In genomic region chr4:10924140-10924539, GRCm38 (mm10) we compare ENCODE assay signal across 19 mouse cellular contexts. TPM values are rescaled to one million over a fixed set of nuclear protein-coding genes. Genes with fewer than 3 reads are reported as not detected.
A peak's percentile ranks its signal among the peaks of the same experiment; 100 is the strongest.
DNase-seq lines count a peak whose midpoint lies in the region; ATAC-seq and TF ChIP-seq lines count a peak whose summit lies in the region.
"Had no signal": no experiment of that assay in that cellular context is flagged by ENCODE, and none has a peak within 500 bp of the region (broad histone marks: within the 10 kb centered on the region; RNA-seq: fewer than 3 reads in every experiment).

No protein-coding gene starts in this region.

- TF ChIP-seq CTCF in kidney, postnatal 0 days (IDR thresholded peaks at IDR 0.05; ENCODE audit: low read depth), result no peak

- peaks cover 5% of the 10 kb centered on the region for H3K4me1 ChIP-seq in heart, embryonic 10.5 days
- peaks cover 8% of the 10 kb centered on the region for H3K4me1 ChIP-seq in intestine, embryonic 15.5 days (replicated peaks)
- 0 out of 2 replicates have a peak, but pooled peaks cover 2% of the 10 kb centered on the region for H3K4me1 ChIP-seq in kidney, postnatal 0 days (replicated peaks; ENCODE audit: insufficient read depth, low read length)
- H3K4me1 ChIP-seq: embryonic facial prominence, embryonic 12.5 days had no signal

- H3K79me2 ChIP-seq in macrophage (ENCODE audit: inconsistent target), result no peaks in the 10 kb centered on the region

- WGBS in heart, embryonic 10.5 days, result 76% methylated on average over 2 of the region's 2 CpGs
- WGBS in intestine, embryonic 15.5 days, result 68% methylated on average over 2 of the region's 2 CpGs
- 63% methylated on average over 2 of the region's 2 CpGs for WGBS in kidney, postnatal 0 days
- WGBS in macrophage (ENCODE audit: missing documents), result 88% methylated on average over 2 of the region's 2 CpGs

- no peaks in the 10 kb centered on the region for H3K27me3 ChIP-seq in heart, embryonic 10.5 days (ENCODE audit: insufficient read depth, poor library complexity, severe bottlenecking)
- no peaks in the 10 kb centered on the region for H3K27me3 ChIP-seq in intestine, embryonic 15.5 days (replicated peaks)
- no peaks in the 10 kb centered on the region for H3K27me3 ChIP-seq in kidney, postnatal 0 days (ENCODE audit: insufficient read depth, low read length)
- H3K27me3 ChIP-seq: CH12.LX; embryonic facial prominence, embryonic 12.5 days; heart, embryonic 12.5 days had no signal

- no peaks in the 10 kb centered on the region for H3K9me3 ChIP-seq in heart, embryonic 10.5 days
- no peaks in the 10 kb centered on the region for H3K9me3 ChIP-seq in intestine, embryonic 15.5 days
- H3K9me3 ChIP-seq in kidney, postnatal 0 days (replicated peaks; ENCODE audit: low read length), result no peaks in the 10 kb centered on the region
- H3K9me3 ChIP-seq: embryonic facial prominence, embryonic 12.5 days; heart, embryonic 12.5 days had no signal

- DNase-seq in heart, embryonic 10.5 days (ENCODE audit: low spot score), result peak; percentile 58
- DNase-seq in heart, adult 8-10 months (ENCODE audit: low spot score), result no peak
- DNase-seq in kidney, postnatal 0 days (ENCODE audit: low spot score), result peak; percentile 46
- DNase-seq in embryo, embryonic 9.5 days (ENCODE audit: extremely low spot score), result no peak
- DNase-seq in lung, postnatal 4 days, result no peak
- DNase-seq in frontal cortex, postnatal 25 days (ENCODE audit: low spot score in 2 of 2), result no peak
- DNase-seq: cerebellum, adult 11 months; gastrocnemius, postnatal 36 days; heart, postnatal 36 days; left cerebral cortex, postnatal 4 days; lung, adult 2 months; thymus, postnatal 14 days had no signal

- no peaks in the 10 kb centered on the region for H3K36me3 ChIP-seq in heart, embryonic 10.5 days
- no peaks in the 10 kb centered on the region for H3K36me3 ChIP-seq in intestine, embryonic 15.5 days
- no peaks in the 10 kb centered on the region for H3K36me3 ChIP-seq in kidney, postnatal 0 days (ENCODE audit: insufficient read depth, low read length)
- no peaks in the 10 kb centered on the region for H3K36me3 ChIP-seq in macrophage (ENCODE audit: inconsistent target)
- H3K36me3 ChIP-seq: embryonic facial prominence, embryonic 12.5 days; heart, embryonic 12.5 days had no signal

- peak; percentile 94 for ATAC-seq in intestine, embryonic 15.5 days
- ATAC-seq in kidney, postnatal 0 days (replicated peaks; ENCODE audit: low FRiP score, low read depth), result peak; percentile 89
- ATAC-seq: hindbrain, postnatal 0 days; midbrain, embryonic 16.5 days had no signal

- no peak overlapping the region for H3K27ac ChIP-seq in heart, embryonic 10.5 days
- H3K27ac ChIP-seq in intestine, embryonic 15.5 days, result peak overlapping the region; percentile 41; the same call in 1 of the 2 replicates
- peak overlapping the region; percentile 76; the same call in 1 of the 2 replicates for H3K27ac ChIP-seq in kidney, postnatal 0 days
- H3K27ac ChIP-seq in macrophage, result peak overlapping the region; percentile 83
- H3K27ac ChIP-seq: embryonic facial prominence, embryonic 12.5 days; hindbrain, postnatal 0 days had no signal

- no peak overlapping the region for H3K4me2 ChIP-seq in intestine, embryonic 15.5 days (replicated peaks)
- H3K4me2 ChIP-seq in kidney, postnatal 0 days (ENCODE audit: low read length), result no peak overlapping the region
- H3K4me2 ChIP-seq: embryonic facial prominence, embryonic 12.5 days; heart, embryonic 12.5 days had no signal

- no peak overlapping the region for H3K9ac ChIP-seq in intestine, embryonic 15.5 days
- H3K9ac ChIP-seq in kidney, postnatal 0 days (ENCODE audit: low read depth, low read length), result no peak overlapping the region
- H3K9ac ChIP-seq: embryonic facial prominence, embryonic 12.5 days; heart, embryonic 12.5 days had no signal

- H3K4me3 ChIP-seq in heart, embryonic 10.5 days, result no peak overlapping the region
- H3K4me3 ChIP-seq in intestine, embryonic 15.5 days (replicated peaks), result no peak overlapping the region
- no peak overlapping the region for H3K4me3 ChIP-seq in kidney, postnatal 0 days (replicated peaks; ENCODE audit: low read depth, low read length)
- no peak overlapping the region for H3K4me3 ChIP-seq in macrophage (ENCODE audit: inconsistent target)
- H3K4me3 ChIP-seq: embryonic facial prominence, embryonic 12.5 days; heart, embryonic 12.5 days had no signal

RNA-seq across cellular contexts. Expression of gene 2610301B20Rik, which starts 49.8 kb away (rescaled TPM):
- polyA plus RNA-seq in heart, embryonic 10.5 days (2016; fragmentation: Nextera tagmentation; extraction: Ambion mirVana), result 22.9 and 23.8 TPM in 2 replicates
- total RNA-seq in heart, adult 8-10 months (2022), result 1 to 10 TPM; 6.1 to 9.5 (median 7.2) TPM
- 21.4 TPM in 2 replicates for polyA plus RNA-seq in intestine, embryonic 15.5 days (2015; fragmentation: Nextera tagmentation; extraction: Ambion mirVana)
- polyA plus RNA-seq in kidney, postnatal 0 days (2015; fragmentation: Nextera tagmentation; extraction: Ambion mirVana), result 27.7 and 29.5 TPM in 2 replicates
- total RNA-seq in macrophage (2018; cell fraction: chromatin; rRNA removed), result 10 to 100 TPM in 6 of 26 experiments, 1 to 10 TPM in 19, under 1 TPM in 1; 0.80 to 16.2 (median 5.4) TPM
- 10 to 100 TPM in 13 of 26 experiments, 1 to 10 TPM in 13; 3.3 to 12.1 (median 10.1) TPM for total RNA-seq in macrophage (2018; cell fraction: cytosol; rRNA removed)
- total RNA-seq in macrophage (2018; cell fraction: nucleus; rRNA removed), result 10 to 100 TPM in 10 of 26 experiments, 1 to 10 TPM in 15, under 1 TPM in 1; 0.52 to 22.8 (median 7.9) TPM
- 8.9 to 12.9 TPM (median 11.7 TPM) in 3 replicates for polyA plus RNA-seq in macrophage (2018)

Comparison
In these comparisons a context has a peak if more than half of its experiments do, and no peak if none do; other contexts are left out.
1. DNase-seq: peak in heart, embryonic 10.5 days (single experiment) and kidney, postnatal 0 days (single experiment); none in heart, adult 8-10 months (single experiment), embryo, embryonic 9.5 days (single experiment), lung, postnatal 4 days (0 of 2) and frontal cortex, postnatal 25 days (0 of 2).